Mouse (Mus musculus): ENCODE measurements around the gene Lcn5.
"Not testable (repeated sequence)": the region's sequence is repeated elsewhere in the genome, so short reads cannot be mapped to it uniquely, and the experiment has no call there.

The Lcn5 gene

GRCm38 (mm10) chr2:25679559-25679958 is 21.8 kb downstream of the Lcn5 start:
- DNase-seq (ENCODE audit: low read depth, low spot score): no peak

- no peak for DNase-seq (ENCODE audit: low read depth, low spot score)
Measured at GRCm38 (mm10) chr2:25682426-25682825, 24.7 kb downstream of the Lcn5 start, which contains the start of gene Lcn10. Lcn10 (plus strand) TSS chr2:25682726.

GRCm38 (mm10) chr2:25686941-25687340 is 29.2 kb downstream of the Lcn5 start:
- no peak for DNase-seq (ENCODE audit: low read depth, low spot score)

- DNase-seq (ENCODE audit: low read depth, low spot score): peak; percentile 54
Measured at GRCm38 (mm10) chr2:25694605-25695004, 36.9 kb downstream of the Lcn5 start.

DNA sequence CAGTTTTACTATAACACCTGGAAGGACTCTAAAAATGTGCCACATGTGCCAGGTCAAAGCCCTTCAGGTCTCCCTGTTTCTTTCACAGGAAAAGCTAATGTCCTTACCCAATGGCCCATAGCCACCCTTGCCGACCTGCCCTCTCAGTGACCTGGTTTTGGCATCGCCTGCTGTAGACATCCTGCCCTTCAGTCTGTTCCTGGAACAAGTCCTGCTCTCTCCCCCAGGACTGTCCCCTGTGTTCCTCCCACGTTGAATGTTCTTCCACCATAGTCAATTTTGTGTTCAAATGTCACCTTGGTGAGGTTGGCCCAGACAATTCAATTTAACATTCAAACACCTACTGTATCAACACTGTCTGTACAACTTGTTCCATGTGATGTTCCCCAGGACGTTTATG is 39.2 kb downstream of the Lcn5 start:
- no peak for DNase-seq (ENCODE audit: low read depth, low spot score)

DNA sequence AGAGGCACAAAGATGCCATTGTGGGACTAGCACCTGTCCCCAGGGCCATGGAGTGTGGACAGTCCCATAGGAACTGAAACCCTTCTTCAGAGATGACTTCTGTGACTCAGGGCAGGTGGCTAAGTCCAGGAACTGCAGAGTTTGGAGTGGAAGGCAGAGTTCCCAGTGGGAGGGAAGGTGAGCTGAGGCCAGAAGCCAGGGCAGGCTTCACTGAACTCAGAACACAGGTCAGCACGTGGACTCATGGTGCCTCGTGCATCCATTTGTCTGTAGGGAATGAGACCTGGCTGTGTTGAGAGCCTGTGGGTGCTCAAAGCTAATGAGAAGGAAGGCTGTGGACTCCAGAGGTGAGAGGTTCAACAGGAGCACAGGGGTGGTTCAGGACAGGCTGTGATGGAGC is 40.9 kb downstream of the Lcn5 start:
- no peak for DNase-seq (ENCODE audit: low read depth, low spot score)

DNA sequence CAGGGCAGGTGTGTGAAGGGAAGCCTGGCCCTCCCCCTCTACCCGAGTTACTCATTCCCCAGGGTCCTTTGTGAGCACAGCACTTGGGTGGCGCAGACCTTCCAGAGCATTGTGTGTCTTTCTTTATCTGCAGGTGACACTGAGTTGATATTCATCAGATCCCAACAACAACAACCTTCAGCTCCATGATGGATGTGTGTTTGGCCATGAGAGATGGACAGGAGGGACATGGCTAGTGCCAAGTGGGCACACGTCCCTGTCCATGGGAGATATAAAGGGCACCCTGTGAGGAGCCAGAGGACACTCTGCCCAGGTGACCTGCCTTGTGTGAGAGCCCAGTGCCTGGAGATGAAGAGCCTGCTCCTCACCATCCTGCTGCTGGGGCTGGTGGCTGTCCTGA is 42.0 kb downstream of the Lcn5 start, which contains the start of gene Obp2a:
Gene Obp2a, plus strand, starts transcription at position 301 of the 400 bp plus-strand sequence.
- DNase-seq (ENCODE audit: low read depth, low spot score): not testable (repeated sequence)

- DNase-seq (ENCODE audit: low read depth, low spot score): no peak
Measured at GRCm38 (mm10) chr2:25701001-25701400, 43.2 kb downstream of the Lcn5 start.

DNA sequence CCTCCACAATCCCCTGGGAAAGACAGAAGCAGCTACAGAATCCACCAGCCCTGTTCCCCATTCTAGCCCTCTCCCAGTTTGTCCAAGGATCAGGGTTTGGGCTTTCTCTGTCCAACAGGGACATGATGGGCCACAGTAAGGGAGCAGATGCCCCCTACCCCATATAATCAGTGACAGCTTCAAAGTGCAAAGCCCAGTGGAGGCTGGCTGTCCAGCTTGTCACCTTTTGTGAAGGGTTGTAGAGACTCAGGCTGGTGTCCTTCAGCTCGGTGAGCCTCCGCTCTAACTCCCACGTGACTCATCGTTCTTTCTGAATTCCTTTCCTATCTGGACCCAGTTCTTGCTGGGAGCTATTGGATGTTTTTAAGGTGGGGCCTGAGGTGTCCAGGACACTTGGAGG is 46.0 kb downstream of the Lcn5 start:
- no peak for DNase-seq (ENCODE audit: low read depth, low spot score)

DNA sequence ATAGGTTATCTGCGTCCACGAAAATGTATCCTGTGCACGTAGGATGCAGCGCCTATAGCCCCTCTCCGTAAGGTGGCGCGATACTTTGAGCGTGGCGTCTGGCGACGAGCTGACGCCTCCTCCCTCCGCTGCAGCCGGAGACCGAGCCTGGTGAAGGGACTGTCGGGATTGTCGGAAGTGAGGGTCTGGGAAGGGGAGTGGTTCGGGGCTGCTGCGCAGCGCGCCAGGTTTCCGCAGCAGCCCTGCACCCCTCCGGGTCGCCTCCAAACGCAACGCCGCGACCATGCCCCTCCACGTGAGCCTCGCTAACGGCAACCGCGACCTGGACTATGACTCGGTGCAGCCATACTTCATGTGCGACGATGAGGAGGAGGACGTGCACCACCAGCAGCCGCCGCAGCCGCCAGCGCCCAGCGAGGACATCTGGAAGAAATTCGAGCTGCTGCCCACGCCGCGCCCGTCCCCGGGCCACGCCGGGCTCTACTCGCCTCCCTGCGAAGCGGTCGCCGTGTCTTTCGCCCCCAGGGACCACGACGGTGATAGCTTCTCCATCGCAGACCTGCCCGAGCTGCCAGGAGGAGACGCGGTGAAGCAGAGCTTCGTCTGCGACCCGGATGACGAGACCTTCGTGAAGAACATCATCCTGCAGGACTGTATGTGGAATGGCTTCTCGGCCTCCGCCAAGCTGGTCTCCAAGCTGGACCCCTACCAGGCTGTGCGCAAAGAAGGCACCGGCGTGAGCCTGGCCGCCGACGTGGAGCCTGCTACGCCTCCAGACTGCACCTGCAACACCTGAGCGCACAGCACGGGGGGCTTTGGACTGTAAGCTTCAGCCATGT is 49.1 kb downstream of the Lcn5 start, which contains the start of gene Bmyc:
Gene Bmyc, plus strand, starts transcription at position 97 of the 839 bp plus-strand sequence.
- peak; percentile 70 for DNase-seq (ENCODE audit: low read depth, low spot score)

GRCm38 (mm10) chr2:25708121-25708520 is 50.4 kb downstream of the Lcn5 start:
- no peak for DNase-seq (ENCODE audit: low read depth, low spot score)

DNA sequence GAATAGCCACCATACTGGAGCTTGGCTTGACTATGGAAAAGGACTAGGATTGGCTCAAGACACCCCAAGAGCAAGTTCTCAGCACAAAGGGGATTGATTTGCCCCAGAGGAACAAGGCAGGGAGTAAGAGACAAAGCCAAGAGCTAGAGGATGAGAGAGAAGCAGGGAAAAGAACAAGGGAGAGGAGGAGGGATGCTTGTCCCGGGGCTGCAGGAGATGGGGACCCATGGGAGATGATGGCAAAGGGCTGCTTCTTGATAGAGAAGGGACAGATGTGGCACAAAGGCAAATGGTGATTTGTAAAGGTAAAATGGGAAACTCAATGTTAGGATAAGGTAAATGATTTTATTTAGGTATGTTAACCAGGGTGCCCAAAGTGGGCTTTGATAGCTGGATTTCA is 51.3 kb downstream of the Lcn5 start:
- not testable (repeated sequence) for DNase-seq (ENCODE audit: low read depth, low spot score)

DNA sequence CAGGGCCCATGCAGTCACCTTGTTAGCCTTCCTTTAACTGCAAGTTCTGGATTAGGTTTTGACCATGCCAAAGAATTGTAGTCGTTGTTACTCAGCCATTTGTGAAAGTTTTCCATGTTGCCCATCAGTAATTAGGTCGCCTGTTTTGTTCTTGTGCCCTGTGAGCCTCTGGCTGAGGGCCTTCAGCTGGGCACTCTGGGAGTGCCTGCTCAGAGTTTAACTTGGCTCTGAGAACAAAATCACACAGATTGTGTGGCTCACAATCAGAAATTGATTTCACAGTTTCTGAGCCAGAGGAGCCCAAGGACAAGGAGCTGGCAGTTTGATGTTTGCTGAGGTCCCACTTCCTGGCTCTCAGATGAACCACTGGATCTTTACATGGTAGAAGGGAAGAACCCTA is 52.0 kb downstream of the Lcn5 start:
- DNase-seq (ENCODE audit: low read depth, low spot score): not testable (repeated sequence)

Data from WW6 (cell line).